Mouse (Mus musculus) brain, adult 2 months (tissue): ENCODE results near the gene Itga6.
"Not testable (repeated sequence)": the region's sequence is repeated elsewhere in the genome, so short reads cannot be mapped to it uniquely, and the experiment has no call there.

Source experiments
- DNase-seq: peaks from one replicate; pipeline ENCODE4 v3.0.0; 2011; ENCODE audit warnings: low read depth, low spot score

Itga6 gene

DNA sequence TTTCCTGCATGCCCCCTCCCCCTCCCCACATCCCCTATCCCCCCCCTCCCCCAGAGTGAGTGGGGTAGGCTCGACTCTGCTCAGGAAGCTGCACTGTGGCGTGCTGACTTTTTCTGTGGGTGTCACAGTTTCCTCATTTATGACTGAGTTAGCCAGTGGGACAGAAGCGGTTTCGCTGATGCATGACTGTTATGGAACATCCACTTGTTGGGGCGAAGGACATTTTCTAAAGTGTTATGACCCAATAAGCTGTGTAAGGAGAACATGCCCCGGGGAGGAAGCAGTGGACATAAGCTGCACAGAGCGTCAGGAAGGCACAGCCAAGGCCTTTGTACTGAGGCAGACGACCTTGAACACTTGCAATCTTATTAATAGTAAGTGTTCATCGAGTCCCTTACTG is 97.9 kb downstream of the Itga6 start:
- no peak for DNase-seq

DNA sequence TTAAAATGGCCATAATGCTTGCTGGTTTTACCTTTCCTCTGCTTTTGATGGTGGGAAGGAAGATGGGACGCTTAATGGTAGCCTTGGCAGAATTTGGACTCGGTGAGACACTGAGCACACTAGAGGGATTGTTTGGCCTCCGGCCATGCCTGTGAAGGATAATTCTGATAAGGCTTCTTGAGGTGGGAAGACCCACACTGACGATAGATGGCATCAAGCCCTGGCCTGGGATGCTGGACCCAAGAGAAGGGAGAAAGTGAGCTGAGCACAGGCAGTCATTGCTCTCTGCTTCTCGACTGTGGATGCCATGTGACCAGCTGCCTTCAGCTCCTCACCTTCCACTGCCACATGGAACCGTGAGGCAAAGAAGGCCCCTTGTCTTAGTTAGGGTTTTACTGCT is 99.5 kb downstream of the Itga6 start:
- DNase-seq = no peak

DNA sequence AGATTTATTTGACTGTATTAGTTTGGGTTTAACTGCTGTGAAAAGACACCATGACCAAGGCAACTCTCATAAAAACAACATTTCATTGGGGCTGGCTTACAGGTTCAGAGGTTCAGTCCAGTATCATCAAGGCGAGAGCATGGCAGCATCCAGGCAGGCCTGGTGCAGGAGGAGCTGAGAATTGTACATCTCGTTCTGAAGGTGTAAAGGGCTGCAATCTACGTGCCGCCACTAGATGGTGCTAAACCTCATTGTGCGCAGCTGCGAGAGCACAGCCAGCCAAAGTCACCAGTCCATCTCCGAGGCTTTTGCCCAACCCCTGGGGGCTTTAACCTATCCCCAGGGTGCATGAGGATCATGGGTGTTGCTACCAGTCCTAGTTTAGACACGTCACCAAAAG is 106.7 kb downstream of the Itga6 start:
- DNase-seq = not testable (repeated sequence)

DNA sequence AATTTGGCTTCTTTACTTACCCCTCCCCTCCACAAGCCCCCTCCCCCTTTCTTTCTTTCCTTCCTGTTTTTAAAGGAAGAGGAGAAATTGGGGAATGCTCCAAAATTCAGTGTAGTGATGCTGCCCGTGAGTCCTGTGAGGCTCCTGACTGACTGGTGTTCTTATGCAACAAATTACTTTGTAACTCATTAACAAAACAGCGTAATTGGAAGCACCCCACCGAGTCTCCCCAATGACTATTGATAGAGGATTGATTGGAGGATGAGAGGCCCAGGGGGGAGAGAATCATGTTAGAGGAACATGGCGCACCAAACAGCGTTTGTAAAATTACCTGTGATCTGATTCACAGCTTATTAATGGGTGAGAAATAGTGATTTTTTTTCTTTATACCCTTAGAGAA is 109.7 kb downstream of the Itga6 start:
- DNase-seq = no peak

DNA sequence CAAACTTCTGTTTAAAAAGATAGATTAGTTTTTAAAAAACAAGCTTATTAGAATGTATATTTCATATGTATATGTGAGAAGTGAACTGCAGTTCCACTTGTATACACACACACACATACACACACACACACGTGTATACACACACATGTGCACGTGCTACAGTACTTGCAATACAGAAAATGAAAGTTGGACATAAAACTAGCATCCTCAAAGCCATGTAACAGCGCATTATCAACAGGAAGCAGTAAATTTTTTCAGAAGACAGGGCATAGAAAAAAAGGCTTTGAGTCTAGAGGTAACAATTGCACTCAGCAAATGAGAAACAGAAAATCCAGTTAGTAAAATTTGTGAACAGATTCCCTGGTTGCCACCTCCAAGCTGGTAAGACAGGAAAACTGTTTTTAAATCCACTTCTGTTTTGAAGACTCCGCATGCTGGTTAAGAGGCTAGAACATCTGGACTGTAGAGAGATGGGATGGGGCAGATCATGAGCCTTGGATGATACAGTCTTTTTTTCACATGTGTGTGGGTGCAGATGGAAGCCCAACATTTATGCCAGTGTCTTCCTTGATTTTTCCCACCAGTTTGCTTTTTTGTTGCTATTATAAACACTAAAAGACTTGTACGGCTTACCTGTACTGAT is 118.2 kb downstream of the Itga6 start:
- peak; percentile 52 for DNase-seq

DNA sequence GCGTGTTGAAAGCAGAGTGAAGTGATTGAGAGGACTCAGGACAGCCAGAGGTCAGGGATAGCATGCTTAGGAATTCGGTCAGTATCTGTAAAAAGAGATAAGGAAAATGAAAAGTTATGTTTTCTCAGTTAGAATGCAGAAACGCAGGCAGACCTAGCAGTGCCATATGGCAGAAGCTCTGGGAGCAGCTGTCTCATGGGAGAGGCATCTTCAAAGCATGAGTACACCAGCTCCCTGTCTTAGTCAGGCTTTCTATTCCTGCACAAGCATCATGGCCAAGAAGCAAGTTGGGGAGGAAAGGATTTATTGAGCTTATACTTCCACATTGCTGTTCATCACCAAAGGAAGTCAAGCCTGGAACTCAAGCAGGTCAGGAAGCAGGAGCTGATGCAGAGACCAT is 119.6 kb downstream of the Itga6 start:
- peak; percentile 94 for DNase-seq

DNA sequence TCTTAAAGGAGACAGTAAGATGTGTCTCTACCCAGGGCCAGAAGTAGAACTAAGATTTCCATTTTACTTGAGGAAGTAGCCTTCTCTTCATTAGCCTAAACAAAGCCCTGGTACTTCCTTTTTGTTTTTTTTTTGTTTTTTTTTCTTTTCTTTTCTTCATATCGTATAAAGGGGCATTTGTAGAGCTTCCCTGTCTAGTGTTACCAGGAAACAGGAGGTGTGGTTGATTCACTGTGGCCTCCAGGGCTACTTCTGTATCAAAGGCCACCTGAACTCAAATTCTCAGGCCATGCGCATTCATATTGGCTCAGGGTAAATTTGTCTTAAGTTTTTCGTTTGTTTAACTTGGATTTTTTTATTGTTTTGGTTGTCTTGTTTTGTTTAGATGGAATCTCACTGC is 120.5 kb downstream of the Itga6 start:
- no peak for DNase-seq

DNA sequence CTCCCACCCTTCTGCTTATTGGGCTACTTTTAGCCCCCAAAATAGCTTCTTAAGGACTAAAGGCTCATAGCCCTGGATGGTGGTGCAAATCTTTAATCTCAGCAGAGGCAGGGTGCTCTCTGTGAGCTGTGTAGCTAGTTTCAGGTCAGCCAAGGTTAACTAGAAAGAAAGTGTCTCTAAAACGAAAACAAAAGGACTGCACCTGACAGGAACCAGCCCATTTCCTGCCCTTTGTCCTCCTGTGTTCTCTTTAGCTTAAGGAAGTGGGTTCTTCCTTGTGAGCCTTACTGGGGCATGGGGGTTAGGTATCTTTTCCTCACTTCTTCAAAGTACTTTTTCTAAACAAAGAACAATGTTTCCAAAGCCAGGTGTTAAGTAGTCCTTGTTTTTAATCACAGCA is 121.1 kb downstream of the Itga6 start:
- no peak for DNase-seq

DNA sequence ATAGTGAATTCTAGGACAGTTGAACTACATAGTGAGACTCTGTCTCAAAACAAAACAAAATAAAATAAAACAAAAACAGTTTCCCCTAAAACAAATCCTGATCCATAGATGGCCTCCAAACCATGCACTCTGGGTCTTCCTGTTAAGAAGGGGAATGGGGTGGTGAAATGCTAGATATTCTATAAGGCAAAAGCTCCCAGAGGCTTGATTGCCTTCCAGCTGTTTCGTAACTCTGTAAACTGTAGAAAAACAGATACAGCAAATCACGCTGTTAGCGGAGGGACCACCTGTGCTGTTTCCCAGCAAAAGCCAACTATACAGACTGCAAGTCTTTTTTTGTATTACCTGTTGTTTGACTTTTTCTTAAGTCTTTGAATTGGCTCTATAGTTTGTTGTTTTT is 121.6 kb downstream of the Itga6 start:
- no peak for DNase-seq

DNA sequence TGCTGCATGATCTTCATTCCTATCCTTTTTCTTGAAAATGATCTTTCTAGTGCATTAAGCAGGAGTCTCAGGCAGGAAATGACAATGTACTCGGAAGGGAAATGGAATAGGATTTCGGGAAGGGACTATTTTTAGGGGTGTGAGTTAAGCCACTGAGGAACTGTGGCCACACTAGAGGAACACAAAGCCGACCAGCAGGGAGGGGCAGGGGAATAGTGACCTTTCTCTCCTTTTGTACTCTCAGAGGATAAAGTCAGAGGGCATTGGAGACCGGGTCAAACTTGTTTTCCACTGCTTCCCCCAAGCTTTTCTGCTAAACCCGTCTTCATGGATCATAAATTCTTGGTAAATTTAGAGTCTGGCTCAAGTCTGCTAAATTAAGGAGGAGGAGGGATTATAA is 122.1 kb downstream of the Itga6 start:
- DNase-seq = no peak

DNA sequence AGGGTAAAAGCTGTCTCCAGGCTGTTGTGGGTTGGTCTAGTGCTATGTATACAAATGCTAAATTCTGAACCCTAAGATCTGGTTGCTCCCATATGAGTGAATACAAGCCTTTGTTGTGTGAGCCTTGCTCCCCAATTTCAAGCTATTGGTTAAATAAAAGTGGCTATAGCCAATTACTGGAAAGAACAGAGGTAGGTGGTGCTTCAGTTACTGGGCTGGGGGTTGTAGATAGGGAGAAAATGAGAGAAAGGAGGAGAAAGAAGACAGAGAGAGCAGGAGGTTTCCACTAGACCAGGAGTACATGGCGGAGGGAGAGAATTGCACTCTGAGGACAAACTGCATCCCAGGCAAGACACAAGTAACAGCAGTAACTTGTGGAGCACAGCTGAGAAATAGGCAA is 122.8 kb downstream of the Itga6 start:
- no peak for DNase-seq

DNA sequence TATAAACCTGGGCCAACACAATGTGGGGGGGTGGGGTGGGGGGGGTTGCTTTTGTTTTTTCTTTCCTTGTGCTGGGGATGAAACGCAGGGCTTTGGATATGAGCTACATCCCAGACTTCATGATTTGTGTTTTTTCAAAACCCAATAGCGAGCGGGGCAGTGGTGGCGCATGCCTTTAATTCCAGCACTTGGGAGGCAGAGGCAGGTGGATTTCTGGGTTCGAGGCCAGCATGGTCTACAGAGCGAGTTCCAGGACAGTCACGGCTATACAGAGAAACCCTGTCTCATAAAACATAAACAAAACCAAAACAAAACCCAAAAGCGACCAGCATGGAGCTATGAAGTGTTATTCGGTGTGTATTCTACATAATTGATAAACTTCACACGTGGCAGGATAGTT is 126.7 kb downstream of the Itga6 start:
- no peak for DNase-seq

DNA sequence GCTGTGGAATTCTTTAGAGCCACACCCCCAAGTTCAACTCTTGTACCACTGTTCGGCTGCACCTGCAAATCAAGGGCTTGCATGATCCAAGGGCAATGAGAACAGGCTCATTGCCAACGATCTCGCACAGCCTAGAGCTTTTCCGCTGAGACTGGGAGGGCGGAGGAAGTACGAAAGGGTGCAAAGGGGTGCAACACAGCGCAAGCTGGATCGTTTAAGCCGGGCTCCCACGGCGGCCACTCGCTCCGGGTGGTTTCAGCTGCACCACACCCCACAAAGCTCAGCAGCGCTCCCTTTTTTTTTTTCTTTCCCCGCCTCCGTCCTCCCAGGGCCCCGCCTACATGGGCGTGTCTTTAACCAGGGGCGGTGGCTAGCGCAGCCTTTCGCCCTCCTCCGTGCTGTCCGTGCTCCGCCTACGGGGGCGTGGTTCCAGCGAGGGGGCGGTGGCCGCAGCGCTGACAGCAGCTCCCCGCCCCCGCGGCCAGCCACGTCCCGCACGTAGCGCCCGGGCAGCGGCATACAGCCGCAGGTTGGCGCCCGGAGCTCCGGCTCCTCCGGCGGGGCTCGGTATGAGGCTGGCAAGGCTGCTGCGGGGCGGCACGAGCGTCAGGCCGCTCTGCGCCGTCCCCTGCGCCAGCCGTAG is 127.5 kb downstream of the Itga6 start, which contains the start of gene Pdk1:
Gene Pdk1, plus strand, starts transcription at position 424 of the 643 bp plus-strand sequence.
- DNase-seq = peak; percentile 98

DNA sequence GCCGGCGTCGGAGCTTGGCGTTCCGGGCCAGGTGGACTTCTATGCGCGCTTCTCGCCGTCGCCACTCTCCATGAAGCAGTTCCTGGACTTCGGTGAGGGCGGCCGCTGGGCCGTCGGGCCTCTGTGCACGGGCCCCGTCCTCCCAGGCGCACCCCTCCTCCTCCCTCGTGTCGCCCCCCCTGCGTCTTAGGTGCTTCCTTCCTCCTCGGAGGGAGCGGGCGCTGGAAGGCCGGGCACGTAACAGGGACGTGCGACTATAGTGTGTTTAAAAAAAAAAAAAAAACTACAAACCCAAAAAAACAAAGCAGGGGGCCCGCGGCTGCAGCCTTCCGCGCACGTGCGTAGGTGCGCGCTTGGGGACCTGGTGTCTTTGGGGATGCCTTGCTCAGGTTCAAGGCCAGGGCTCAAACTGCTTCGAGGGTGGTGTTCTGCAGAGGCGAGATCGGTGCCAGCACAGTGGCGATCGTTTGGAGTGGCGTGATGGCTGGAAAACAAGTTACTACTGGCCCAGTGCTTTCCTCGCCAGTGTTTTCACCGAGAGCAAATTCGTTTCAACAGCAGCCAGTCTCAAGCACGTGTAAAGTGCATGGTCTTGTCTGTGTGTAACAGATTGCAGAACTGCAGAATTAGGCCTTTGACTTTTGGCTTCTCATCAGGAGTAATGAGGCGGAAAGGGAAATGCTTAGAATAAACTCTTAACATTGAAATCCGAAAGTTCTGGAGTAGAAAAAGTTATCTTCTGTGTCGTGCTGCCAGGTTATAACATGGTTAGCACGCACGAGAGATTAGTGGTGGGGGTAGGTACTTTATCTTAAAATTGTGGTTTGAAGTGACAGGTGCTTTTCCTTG is 128.3 kb downstream of the Itga6 start:
- peak; percentile 52 for DNase-seq

DNA sequence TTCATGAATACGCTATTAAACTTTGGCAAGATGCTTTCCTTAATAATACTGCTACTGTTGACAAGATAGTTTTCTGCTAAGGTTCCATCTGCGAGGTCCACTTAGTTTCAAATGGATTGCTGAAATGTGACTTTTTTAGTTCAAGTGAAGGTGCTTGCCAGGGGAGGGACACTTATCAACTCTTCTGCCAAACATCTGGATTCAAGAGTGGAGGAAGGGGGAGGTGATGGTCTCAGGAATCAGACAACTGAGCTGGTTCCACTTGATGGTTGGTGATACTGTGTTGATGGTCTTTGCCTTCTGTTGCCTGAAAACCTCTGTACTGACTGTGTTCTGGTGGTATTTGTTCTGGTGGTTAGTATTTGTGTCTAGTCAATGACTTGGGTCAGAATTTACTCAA is 129.0 kb downstream of the Itga6 start:
- DNase-seq = no peak

DNA sequence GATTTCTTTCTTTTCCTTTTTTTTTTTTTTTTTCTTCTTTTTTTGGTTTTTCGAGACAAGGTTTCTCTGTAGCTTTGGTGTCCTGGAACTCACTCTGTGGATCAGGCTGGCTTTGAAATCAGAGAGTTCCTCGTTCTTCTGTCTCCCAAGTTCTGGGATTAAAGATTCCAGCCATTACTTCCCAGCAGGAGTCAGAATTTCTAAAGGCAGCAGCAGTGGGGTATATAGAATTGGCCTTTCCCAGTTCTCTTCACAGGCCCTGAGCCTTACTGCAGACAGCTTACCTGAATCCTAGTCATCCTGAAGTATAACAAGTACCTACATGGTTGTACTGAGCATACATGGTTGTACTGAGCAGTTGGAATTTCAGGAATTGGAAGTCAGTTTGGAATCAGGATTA is 129.4 kb downstream of the Itga6 start:
- no peak for DNase-seq

DNA sequence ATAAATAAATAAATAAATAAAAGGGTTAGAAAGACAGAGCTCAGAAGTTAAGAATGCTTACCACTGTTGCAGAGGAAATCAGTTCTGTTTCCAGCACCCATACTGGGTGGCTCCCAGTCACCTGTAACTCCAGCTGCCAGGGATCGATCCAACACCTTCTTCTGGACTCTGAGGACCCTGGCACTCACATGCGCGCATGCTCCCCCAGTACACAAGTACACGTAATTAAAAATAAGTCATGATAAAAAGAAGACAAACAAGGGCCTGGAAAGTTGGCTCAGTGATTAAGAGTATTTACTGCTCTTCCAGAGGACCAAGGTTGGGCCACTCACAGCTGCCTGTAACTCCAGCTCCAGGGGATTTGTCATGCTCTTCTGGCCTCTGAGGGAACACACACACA is 132.4 kb downstream of the Itga6 start:
- DNase-seq = no peak

DNA sequence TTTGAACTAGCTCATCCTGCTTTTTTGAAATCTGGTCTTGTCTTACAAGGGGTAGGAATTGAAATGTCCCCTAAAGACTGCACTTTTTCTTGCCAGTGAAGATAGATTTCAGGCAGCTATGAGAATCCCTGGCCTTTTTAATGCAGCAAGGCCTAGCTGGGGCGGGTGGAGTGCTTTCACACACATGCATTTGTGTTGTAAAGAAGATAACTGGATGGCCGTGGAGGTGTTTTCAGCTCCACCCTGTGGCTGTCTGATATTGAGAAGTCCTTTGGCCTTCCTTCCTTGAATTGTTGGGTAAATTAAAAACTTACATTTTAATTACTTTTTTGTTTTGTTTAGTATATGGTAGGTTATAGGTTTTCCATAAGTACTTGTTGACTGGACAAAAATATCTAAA is 133.0 kb downstream of the Itga6 start:
- no peak for DNase-seq

DNA sequence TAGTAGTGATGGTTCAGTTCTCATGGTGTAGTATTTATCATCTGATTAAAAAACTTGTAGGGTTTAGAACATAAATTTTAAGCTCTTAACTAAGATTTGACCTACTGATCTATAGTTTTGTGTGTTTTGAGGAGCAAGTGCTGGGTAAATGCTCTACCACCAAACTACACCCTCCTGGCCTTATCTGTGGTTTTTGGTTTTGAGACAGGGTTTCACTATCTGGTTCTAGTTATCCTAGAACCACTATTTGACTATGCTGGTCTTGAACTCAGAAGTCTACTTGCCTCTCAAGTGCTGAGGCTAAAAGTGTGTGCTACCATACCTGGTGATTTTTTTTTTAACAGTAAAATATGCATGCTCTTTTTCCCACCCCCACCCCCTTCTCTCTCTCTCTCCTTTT is 133.5 kb downstream of the Itga6 start:
- DNase-seq = no peak

DNA sequence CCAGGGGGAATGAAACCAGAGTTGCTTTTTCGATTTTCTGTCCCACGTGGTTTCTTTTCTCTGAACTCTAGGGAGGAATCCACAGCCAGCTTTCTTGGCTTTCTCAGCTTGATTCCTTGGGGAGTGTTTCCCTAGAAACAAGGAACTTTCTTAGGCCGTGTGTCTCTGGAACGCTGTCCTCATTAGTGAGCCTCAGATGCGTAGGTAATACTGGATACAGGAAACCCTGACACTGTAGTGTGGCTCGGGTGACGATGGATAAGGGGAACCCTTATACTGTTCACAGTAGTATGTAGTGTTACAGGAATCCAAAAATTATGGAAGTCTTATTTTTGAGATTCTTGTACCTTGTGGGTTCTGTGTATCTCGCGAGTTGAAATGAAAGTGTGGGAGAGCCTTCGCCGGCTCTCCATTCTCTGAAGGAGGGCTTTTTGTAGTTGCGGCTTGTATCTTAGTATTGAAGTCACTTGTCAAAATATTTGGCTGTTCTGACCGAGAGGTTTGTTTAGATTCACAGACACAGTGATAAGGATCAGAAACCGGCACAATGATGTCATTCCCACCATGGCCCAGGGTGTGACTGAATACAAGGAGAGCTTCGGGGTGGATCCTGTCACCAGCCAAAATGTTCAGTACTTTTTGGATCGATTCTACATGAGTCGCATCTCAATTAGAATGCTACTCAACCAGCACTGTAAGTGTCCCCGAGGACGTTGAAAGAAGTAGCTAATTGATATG is 137.7 kb downstream of the Itga6 start:
- DNase-seq = no peak

DNA sequence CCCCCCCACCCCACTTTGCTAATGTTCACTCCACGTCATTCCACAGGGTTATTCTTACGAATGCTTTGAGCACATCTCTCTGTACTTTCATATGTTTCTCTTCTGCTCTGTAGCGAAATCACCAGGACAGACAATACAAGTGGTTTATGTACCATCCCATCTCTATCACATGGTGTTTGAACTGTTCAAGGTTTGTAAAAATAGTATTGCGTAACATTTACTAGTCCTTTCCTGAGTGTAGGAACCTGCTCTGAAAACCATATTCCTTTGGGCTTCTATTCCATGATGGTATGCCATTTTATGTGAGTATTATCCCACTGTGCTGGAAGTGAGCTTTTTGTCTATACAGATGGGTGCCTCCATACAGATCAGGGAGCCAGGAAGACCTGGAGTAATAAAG is 141.9 kb downstream of the Itga6 start:
- no peak for DNase-seq

DNA sequence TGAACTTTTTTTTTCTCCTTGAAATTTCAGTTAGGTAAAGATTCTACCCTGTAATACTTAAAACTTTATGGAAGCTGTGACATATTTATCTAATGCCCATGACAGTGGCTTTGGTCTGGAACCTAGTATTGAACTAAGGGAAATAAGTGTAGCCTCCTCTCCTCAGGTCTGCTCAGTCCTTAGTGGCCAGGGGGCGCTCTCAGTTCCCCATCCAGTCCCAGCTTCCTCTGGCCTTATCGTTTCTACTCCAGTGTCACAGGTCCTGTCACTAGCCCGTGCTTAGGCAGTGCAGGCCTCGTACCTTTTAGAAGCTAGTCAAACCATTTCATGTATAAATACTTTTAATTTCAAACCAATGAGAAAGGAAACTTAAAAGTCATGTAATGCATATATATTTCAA is 143.0 kb downstream of the Itga6 start:
- DNase-seq = no peak
